Mouse (Mus musculus) adrenal gland, postnatal 0 days (tissue): ENCODE measurements around the gene Dcun1d1. TPM values are rescaled to one million over a fixed set of nuclear protein-coding genes. Genes with fewer than 3 reads are reported as not detected.

Experiments used
- polyA plus RNA-seq: library from polyadenylated mRNA; unstranded; fragments of >200 nt; fragmentation: Nextera tagmentation; extraction: Ambion mirVana; gene quantifications from 2 replicates; pipeline ENCODE4 v1.2.1, GENCODE M21; 2015

The Dcun1d1 gene
- 107 and 128 TPM in 2 replicates for polyA plus RNA-seq

GRCm38 (mm10) chr3:35937345-35937744 is at the start of gene Dcun1d1:
TSS of gene Dcun1d1 (minus strand) at chr3:35937445.

Other genes starting within 250 kb of the Dcun1d1 start
- gene Atp11b, start 183.3 kb downstream of the Dcun1d1 start, polyA plus RNA-seq: 11.3 and 17.5 TPM in 2 replicates
- gene Mccc1, start 63.2 kb upstream of the Dcun1d1 start, polyA plus RNA-seq: 25.0 and 53.0 TPM in 2 replicates
- not detected in 2 replicates for gene Ccdc144b, start 116.1 kb upstream of the Dcun1d1 start, polyA plus RNA-seq
- gene Acad9, start 128.5 kb upstream of the Dcun1d1 start, polyA plus RNA-seq: 44.6 and 65.9 TPM in 2 replicates
- 3.9 and 5.3 TPM in 2 replicates for gene D3Ertd254e, start 213.6 kb upstream of the Dcun1d1 start, polyA plus RNA-seq